Mouse (Mus musculus) spleen, adult 2 months (tissue): ENCODE measurements around the gene Lexm.

Source experiments
- CTCF ChIP-seq: fragments of 200-500 bp; IDR thresholded peaks from 2 replicates; pipeline ENCODE4 v1.5.1; 2011; ENCODE audit warnings: mild to moderate bottlenecking, inconsistent platforms; ENCODE audit not compliant: insufficient read depth, insufficient read length, insufficient replicate concordance; ENCODE audit errors: extremely low read depth
- POLR2A ChIP-seq: fragments of 200-500 bp; IDR thresholded peaks from 2 replicates; pipeline ENCODE4 v1.6.1; 2011; ENCODE audit warnings: low read depth, low read length, inconsistent platforms

DNA sequence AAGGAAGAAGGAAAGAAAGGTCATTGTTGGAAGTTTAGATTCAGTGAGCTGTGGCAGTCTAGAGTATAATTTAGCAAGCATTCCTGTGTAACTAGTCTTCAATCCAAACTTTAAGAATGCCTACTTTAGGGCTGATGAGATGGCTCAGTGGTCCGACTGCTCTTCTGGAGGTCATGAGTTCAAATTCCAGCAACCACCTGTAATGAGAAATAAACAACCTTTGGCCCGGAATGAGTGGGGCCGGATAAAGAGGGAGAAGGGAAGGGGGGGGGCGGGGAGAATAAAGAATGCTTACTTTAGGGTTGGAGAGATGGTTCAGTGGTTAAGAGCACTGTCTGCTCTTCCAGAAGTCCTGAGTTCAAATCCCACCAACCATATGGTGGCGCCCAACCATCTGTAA lies 59.8 kb downstream of the Lexm start:
- no peak for TF ChIP-seq CTCF
- no peak for TF ChIP-seq POLR2A
